Mouse (Mus musculus) hindbrain, postnatal 0 days (tissue): ENCODE measurements around the gene Clnk. TPM values are rescaled to one million over a fixed set of nuclear protein-coding genes. Genes with fewer than 3 reads are reported as not detected.

Experiments used
- ATAC-seq: fragments of 200-750 bp; cut with Nextera tagmentation; 2 replicates; pipeline ENCODE4 v1.8.0; 2017; ENCODE audit warnings: mild to moderate bottlenecking, moderate TSS enrichment, moderate library complexity
- DNase-seq: peaks from one replicate; pipeline ENCODE4 v3.0.0-alpha.2; 2015; ENCODE audit warnings: low spot score
- H3K27ac ChIP-seq: fragments of 300-500 bp; sonication (generic); 2 replicates; pipeline ENCODE4 v1.5.1; 2014; ENCODE audit warnings: mild to moderate bottlenecking
- H3K27me3 ChIP-seq: fragments of 300-500 bp; sonication (generic); 2 replicates; pipeline ENCODE4 v1.6.1; 2014; ENCODE audit warnings: low read length, mixed read lengths; ENCODE audit not compliant: insufficient read depth
- H3K36me3 ChIP-seq: fragments of 300-500 bp; sonication (generic); 2 replicates; pipeline ENCODE4 v1.6.1; 2014; ENCODE audit warnings: low read length, mixed read lengths; ENCODE audit not compliant: insufficient read depth
- H3K4me1 ChIP-seq: fragments of 300-500 bp; sonication (generic); 2 replicates; pipeline ENCODE4 v1.6.1; 2014; ENCODE audit warnings: antibody characterized with exemption, low read length, mixed read lengths; ENCODE audit not compliant: insufficient read depth
- H3K4me2 ChIP-seq: fragments of 300-500 bp; sonication (generic); 2 replicates; pipeline ENCODE4 v1.6.1; 2014; ENCODE audit warnings: low read depth, mild to moderate bottlenecking, low read length, moderate library complexity, mixed read lengths
- H3K4me3 ChIP-seq: fragments of 300-500 bp; sonication (generic); 2 replicates; pipeline ENCODE4 v1.5.1; 2014; ENCODE audit warnings: low read length
- H3K9ac ChIP-seq: fragments of 300-500 bp; sonication (generic); replicated peaks from 2 replicates; pipeline ENCODE4 v1.6.1; 2014; ENCODE audit warnings: mild to moderate bottlenecking, low read length, moderate library complexity, mixed read lengths
- H3K9me3 ChIP-seq: fragments of 300-500 bp; sonication (generic); 2 replicates; pipeline ENCODE4 v1.6.1; 2016; ENCODE audit warnings: low read length, mixed read lengths
- CTCF ChIP-seq: IDR thresholded peaks from 2 replicates; pipeline ENCODE4 v1.5.1; 2016; ENCODE audit warnings: antibody characterized with exemption, control low read depth, low read depth
- WGBS: fragments of 180-500 bp; shearing (Covaris S2); extraction: QIAGEN DNeasy Blood & Tissue Kit; methylation state at CpG from one replicate; pipeline ENCODE4 v1.1.7; 2014; 5-methylcytosine and 5-hydroxymethylcytosine counted together
- polyA plus RNA-seq: library from polyadenylated mRNA; unstranded; fragments of >200 nt; fragmentation: Nextera tagmentation; extraction: Ambion mirVana; gene quantifications from 2 replicates; pipeline ENCODE4 v1.2.1, GENCODE M21; 2015
- total RNA-seq: library from RNA; depleted of rRNA; stranded (reverse); fragments of >200 nt; gene quantifications from 2 replicates; pipeline ENCODE4 v1.2.3, GENCODE M21; 2014; rRNA removed

Clnk gene
- total and polyA plus RNA-seq, 2 experiments from 2014 or later, result not detected

DNA sequence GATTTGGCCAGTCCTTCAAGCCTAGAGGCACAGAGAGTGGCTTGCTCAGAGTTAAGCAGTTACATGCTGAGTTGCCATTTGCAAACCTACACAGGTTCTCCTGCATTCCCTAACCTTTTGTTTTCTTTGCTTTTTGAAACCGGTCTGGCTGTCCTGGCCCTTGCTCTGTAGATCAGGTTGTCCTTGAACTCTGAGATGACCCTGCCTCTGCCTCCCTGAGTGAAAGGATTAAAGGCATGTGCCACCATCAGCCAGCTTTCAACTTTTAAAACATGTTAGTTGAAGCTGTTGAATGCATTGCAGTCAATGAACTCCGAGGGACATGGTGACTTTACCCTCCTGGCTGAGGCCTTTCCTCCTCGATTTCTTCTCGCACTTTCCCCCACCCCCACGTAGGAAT is 217.8 kb downstream of the Clnk start:
- WGBS, result 91% methylated on average over 5 of the region's 5 CpGs
- no peaks in the 10 kb centered on the region for H3K27me3 ChIP-seq
- ATAC-seq, result no peak
- no peak overlapping the region for H3K4me3 ChIP-seq
- no peak overlapping the region for H3K4me2 ChIP-seq
- no peak overlapping the region for H3K27ac ChIP-seq
- no peak for DNase-seq
- H3K9ac ChIP-seq, result no peak overlapping the region
- no peaks in the 10 kb centered on the region for H3K4me1 ChIP-seq
- H3K9me3 ChIP-seq, result no peaks in the 10 kb centered on the region
- no peak for TF ChIP-seq CTCF
- H3K36me3 ChIP-seq, result no peaks in the 10 kb centered on the region

Other genes starting within 250 kb of the Clnk start
- 46.3 and 51.3 TPM in 2 replicates for gene Zfp518b, start 192.0 kb downstream of the Clnk start, total RNA-seq
- gene Zfp518b, start 192.0 kb downstream of the Clnk start, polyA plus RNA-seq, result 12.8 and 13.8 TPM in 2 replicates